Mouse (Mus musculus): ENCODE results near the gene Tmem199. TPM values are rescaled to one million over a fixed set of nuclear protein-coding genes. Genes with fewer than 3 reads are reported as not detected.

The Tmem199 gene
- polyA plus RNA-seq, 1 experiment from 2014 or later = 66.4 TPM

DNA sequence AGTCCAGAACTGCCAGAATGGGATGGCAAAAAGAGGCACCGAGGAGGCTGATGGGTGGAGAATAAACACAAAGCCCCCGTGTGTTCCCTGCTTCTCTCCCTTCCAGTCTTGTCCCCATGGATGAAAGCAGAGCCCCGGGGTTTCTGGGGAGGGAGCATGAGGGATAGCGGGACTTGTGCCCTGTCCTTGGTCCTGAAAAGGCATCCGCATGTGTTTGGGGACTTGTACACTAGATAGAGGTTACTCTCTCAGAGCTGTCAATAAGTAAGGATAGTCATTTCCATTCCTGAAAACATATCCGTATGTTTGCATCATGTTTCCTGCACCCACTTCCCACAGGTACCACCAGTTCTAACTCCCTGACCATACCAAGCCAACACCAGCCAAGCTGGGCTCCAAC lies 16.1 kb downstream of the Tmem199 start:
- H3K9ac ChIP-seq (replicated peaks; ENCODE audit: low read length) = no peak overlapping the region
- no peak overlapping the region for H3K4me2 ChIP-seq (ENCODE audit: low read depth, low read length)
- H3K4me3 ChIP-seq (ENCODE audit: low read depth, low read length) = no peak overlapping the region
- no peak overlapping the region for H3K27ac ChIP-seq (replicated peaks; ENCODE audit: low read depth, low read length)
- H3K9me3 ChIP-seq (replicated peaks; ENCODE audit: control insufficient read depth, low read length) = no peaks in the 10 kb centered on the region
- WGBS = 5% methylated on average over 6 of the region's 6 CpGs
- peaks cover 29% of the 10 kb centered on the region for H3K27me3 ChIP-seq (ENCODE audit: control insufficient read depth, insufficient read depth, low read length)
- H3K4me1 ChIP-seq (ENCODE audit: control insufficient read depth, insufficient read depth, low read length) = peaks cover 3% of the 10 kb centered on the region; the same call in 1 of the 2 replicates
- ATAC-seq (replicated peaks; ENCODE audit: insufficient number of reproducible peaks, low FRiP score, low TSS enrichment, low read depth) = no peak
- H3K36me3 ChIP-seq (replicated peaks; ENCODE audit: control insufficient read depth, insufficient read depth, low read depth, low read length) = no peaks in the 10 kb centered on the region
- peak; percentile 83 for DNase-seq (ENCODE audit: low spot score)

GRCm38 (mm10) chr11:78490781-78491241 lies 21.2 kb downstream of the Tmem199 start:
- DNase-seq (ENCODE audit: low spot score) = peak; percentile 67
- no peaks in the 10 kb centered on the region for H3K9me3 ChIP-seq (replicated peaks; ENCODE audit: control insufficient read depth, low read length)
- ATAC-seq (replicated peaks; ENCODE audit: insufficient number of reproducible peaks, low FRiP score, low TSS enrichment, low read depth) = no peak; the same call in 1 of the 2 replicates
- H3K4me2 ChIP-seq (ENCODE audit: low read depth, low read length) = peak overlapping the region; percentile 46
- no peaks in the 10 kb centered on the region; the same call in none of the 2 replicates for H3K4me1 ChIP-seq (ENCODE audit: control insufficient read depth, insufficient read depth, low read length)
- H3K9ac ChIP-seq (replicated peaks; ENCODE audit: low read length) = no peak overlapping the region
- peak overlapping the region; percentile 25 for H3K4me3 ChIP-seq (ENCODE audit: low read depth, low read length)
- WGBS = 10% methylated on average over 47 of the region's 48 CpGs
- no peaks in the 10 kb centered on the region for H3K36me3 ChIP-seq (replicated peaks; ENCODE audit: control insufficient read depth, insufficient read depth, low read depth, low read length)
- H3K27ac ChIP-seq (replicated peaks; ENCODE audit: low read depth, low read length) = no peak overlapping the region
- H3K27me3 ChIP-seq (ENCODE audit: control insufficient read depth, insufficient read depth, low read length) = peaks cover 51% of the 10 kb centered on the region

DNA sequence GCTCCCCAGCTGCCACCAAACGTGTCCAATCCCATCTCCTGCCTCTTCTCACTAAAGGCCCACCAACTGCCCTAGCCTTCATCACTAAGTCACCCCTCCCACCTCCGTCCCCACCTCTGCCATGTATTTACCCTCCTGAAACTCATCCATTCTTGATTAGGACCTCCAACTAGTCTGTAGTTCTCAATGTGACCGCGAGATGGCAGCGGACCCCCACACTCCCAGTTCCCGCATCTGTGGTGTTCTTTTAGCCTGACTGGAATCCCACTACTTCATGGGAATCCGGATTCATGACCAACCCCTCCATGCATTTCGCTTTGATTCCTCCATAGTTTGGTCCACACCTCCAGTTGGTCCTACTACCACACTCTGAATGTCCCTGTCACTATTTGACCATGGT lies 23.8 kb downstream of the Tmem199 start:
- Histone ChIP-seq H3K36me3 (replicated peaks; ENCODE audit: control insufficient read depth, insufficient read depth, low read depth, low read length) (no peaks in the 10 kb centered on the region), H3K27ac (replicated peaks; ENCODE audit: low read depth, low read length) (no peak overlapping the region), H3K9me3 (replicated peaks; ENCODE audit: control insufficient read depth, low read length) (no peaks in the 10 kb centered on the region), H3K27me3 (ENCODE audit: control insufficient read depth, insufficient read depth, low read length) (peaks cover 45% of the 10 kb centered on the region), H3K4me3 (ENCODE audit: low read depth, low read length) (no peak overlapping the region), H3K4me2 (ENCODE audit: low read depth, low read length) (no peak overlapping the region), H3K4me1 (ENCODE audit: control insufficient read depth, insufficient read depth, low read length) (no peaks in the 10 kb centered on the region; the same call in none of the 2 replicates), H3K9ac (replicated peaks; ENCODE audit: low read length) (no peak overlapping the region)
- ATAC-seq (replicated peaks; ENCODE audit: insufficient number of reproducible peaks, low FRiP score, low TSS enrichment, low read depth) = no peak
- DNase-seq (ENCODE audit: low spot score) = peak; percentile 83
- 4% methylated on average over 8 of the region's 8 CpGs for WGBS

DNA sequence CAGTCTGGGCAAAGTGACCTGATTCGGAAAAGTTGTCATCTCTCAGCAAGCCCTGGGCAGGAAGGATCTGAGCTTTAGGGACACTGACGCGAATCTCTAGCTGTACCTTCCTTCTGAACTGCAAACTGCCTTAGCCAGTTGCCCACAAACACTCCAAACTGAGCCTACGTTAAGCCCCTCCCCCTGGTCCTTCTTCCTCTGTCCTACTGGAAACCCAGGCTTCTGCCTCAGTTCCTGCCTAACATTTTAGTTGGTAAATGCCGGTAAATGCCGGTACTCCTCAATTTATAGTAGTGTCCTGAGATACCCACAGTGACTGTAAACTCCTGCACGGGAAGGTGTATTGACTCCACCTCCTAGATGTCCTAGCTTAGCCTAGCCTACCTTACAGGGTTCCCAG lies 28.3 kb downstream of the Tmem199 start:
- 61% methylated on average over 7 of the region's 7 CpGs for WGBS
- no peak overlapping the region for H3K4me2 ChIP-seq (ENCODE audit: low read depth, low read length)
- no peaks in the 10 kb centered on the region for H3K36me3 ChIP-seq (replicated peaks; ENCODE audit: control insufficient read depth, insufficient read depth, low read depth, low read length)
- ATAC-seq (replicated peaks; ENCODE audit: insufficient number of reproducible peaks, low FRiP score, low TSS enrichment, low read depth) (no peak), DNase-seq (ENCODE audit: low spot score) (no peak)
- no peak overlapping the region for H3K27ac ChIP-seq (replicated peaks; ENCODE audit: low read depth, low read length)
- H3K9ac ChIP-seq (replicated peaks; ENCODE audit: low read length) = no peak overlapping the region
- peaks cover 16% of the 10 kb centered on the region for H3K27me3 ChIP-seq (ENCODE audit: control insufficient read depth, insufficient read depth, low read length)
- H3K4me1 ChIP-seq (ENCODE audit: control insufficient read depth, insufficient read depth, low read length) = no peaks in the 10 kb centered on the region
- no peaks in the 10 kb centered on the region for H3K9me3 ChIP-seq (replicated peaks; ENCODE audit: control insufficient read depth, low read length)
- no peak overlapping the region for H3K4me3 ChIP-seq (ENCODE audit: low read depth, low read length)

DNA sequence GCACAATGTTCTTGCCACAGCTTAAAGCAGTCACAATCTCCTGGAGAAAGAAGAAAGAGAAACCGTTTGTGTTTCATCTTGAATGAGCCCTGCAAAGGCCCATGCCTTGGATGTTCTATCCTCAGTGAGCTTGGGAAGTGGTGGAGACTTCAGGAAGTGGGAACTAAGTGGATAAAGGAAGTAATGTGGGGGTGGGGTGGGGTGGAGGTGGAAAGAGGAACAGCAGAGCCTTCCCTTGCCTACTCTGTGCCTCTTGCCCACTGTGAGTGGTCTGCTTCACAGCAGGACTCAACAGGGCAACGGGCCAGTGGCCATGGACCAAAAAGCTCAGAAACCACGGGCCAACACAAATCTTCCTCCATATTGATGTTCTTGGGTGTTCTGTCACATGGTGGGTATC lies 36.7 kb downstream of the Tmem199 start:
- H3K9ac ChIP-seq (replicated peaks; ENCODE audit: low read length) = no peak overlapping the region
- no peak overlapping the region for H3K4me3 ChIP-seq (ENCODE audit: low read depth, low read length)
- ATAC-seq (replicated peaks; ENCODE audit: insufficient number of reproducible peaks, low FRiP score, low TSS enrichment, low read depth) (no peak), DNase-seq (ENCODE audit: low spot score) (no peak)
- H3K4me2 ChIP-seq (ENCODE audit: low read depth, low read length) = no peak overlapping the region
- 82% methylated on average over 3 of the region's 3 CpGs for WGBS
- H3K27me3 ChIP-seq (ENCODE audit: control insufficient read depth, insufficient read depth, low read length) = no peaks in the 10 kb centered on the region
- no peaks in the 10 kb centered on the region for H3K4me1 ChIP-seq (ENCODE audit: control insufficient read depth, insufficient read depth, low read length)
- H3K36me3 ChIP-seq (replicated peaks; ENCODE audit: control insufficient read depth, insufficient read depth, low read depth, low read length) = no peaks in the 10 kb centered on the region
- H3K27ac ChIP-seq (replicated peaks; ENCODE audit: low read depth, low read length) = no peak overlapping the region
- H3K9me3 ChIP-seq (replicated peaks; ENCODE audit: control insufficient read depth, low read length) = no peaks in the 10 kb centered on the region

GRCm38 (mm10) chr11:78471326-78472103 lies 40.5 kb downstream of the Tmem199 start:
- Histone ChIP-seq H3K9me3 (replicated peaks; ENCODE audit: control insufficient read depth, low read length) (no peaks in the 10 kb centered on the region), H3K4me3 (ENCODE audit: low read depth, low read length) (no peak overlapping the region), H3K9ac (replicated peaks; ENCODE audit: low read length) (no peak overlapping the region), H3K4me2 (ENCODE audit: low read depth, low read length) (no peak overlapping the region), H3K27me3 (ENCODE audit: control insufficient read depth, insufficient read depth, low read length) (no peaks in the 10 kb centered on the region), H3K36me3 (replicated peaks; ENCODE audit: control insufficient read depth, insufficient read depth, low read depth, low read length) (no peaks in the 10 kb centered on the region), H3K27ac (replicated peaks; ENCODE audit: low read depth, low read length) (no peak overlapping the region), H3K4me1 (ENCODE audit: control insufficient read depth, insufficient read depth, low read length) (no peaks in the 10 kb centered on the region)
- DNase-seq (ENCODE audit: low spot score) (no peak), ATAC-seq (replicated peaks; ENCODE audit: insufficient number of reproducible peaks, low FRiP score, low TSS enrichment, low read depth) (no peak)
- 83% methylated on average over 10 of the region's 10 CpGs for WGBS

- Histone ChIP-seq H3K4me1 (ENCODE audit: control insufficient read depth, insufficient read depth, low read length) (no peaks in the 10 kb centered on the region), H3K27me3 (ENCODE audit: control insufficient read depth, insufficient read depth, low read length) (no peaks in the 10 kb centered on the region), H3K4me3 (ENCODE audit: low read depth, low read length) (no peak overlapping the region), H3K27ac (replicated peaks; ENCODE audit: low read depth, low read length) (no peak overlapping the region), H3K9ac (replicated peaks; ENCODE audit: low read length) (no peak overlapping the region), H3K4me2 (ENCODE audit: low read depth, low read length) (no peak overlapping the region), H3K36me3 (replicated peaks; ENCODE audit: control insufficient read depth, insufficient read depth, low read depth, low read length) (no peaks in the 10 kb centered on the region), H3K9me3 (replicated peaks; ENCODE audit: control insufficient read depth, low read length) (no peaks in the 10 kb centered on the region)
- 27% methylated on average over 3 of the region's 3 CpGs for WGBS
- DNase-seq (ENCODE audit: low spot score) = no peak
- ATAC-seq (replicated peaks; ENCODE audit: insufficient number of reproducible peaks, low FRiP score, low TSS enrichment, low read depth) = no peak
Measured at GRCm38 (mm10) chr11:78467932-78468331, 44.0 kb downstream of the Tmem199 start.

GRCm38 (mm10) chr11:78467515-78467914 lies 44.5 kb downstream of the Tmem199 start:
- no peak for ATAC-seq (replicated peaks; ENCODE audit: insufficient number of reproducible peaks, low FRiP score, low TSS enrichment, low read depth)
- no peak overlapping the region for H3K9ac ChIP-seq (replicated peaks; ENCODE audit: low read length)
- no peak overlapping the region for H3K27ac ChIP-seq (replicated peaks; ENCODE audit: low read depth, low read length)
- no peak for DNase-seq (ENCODE audit: low spot score)
- H3K9me3 ChIP-seq (replicated peaks; ENCODE audit: control insufficient read depth, low read length) = no peaks in the 10 kb centered on the region
- H3K4me2 ChIP-seq (ENCODE audit: low read depth, low read length) = no peak overlapping the region
- 81% methylated on average over 7 of the region's 7 CpGs for WGBS
- no peaks in the 10 kb centered on the region for H3K4me1 ChIP-seq (ENCODE audit: control insufficient read depth, insufficient read depth, low read length)
- H3K4me3 ChIP-seq (ENCODE audit: low read depth, low read length) = no peak overlapping the region
- no peaks in the 10 kb centered on the region for H3K36me3 ChIP-seq (replicated peaks; ENCODE audit: control insufficient read depth, insufficient read depth, low read depth, low read length)
- no peaks in the 10 kb centered on the region for H3K27me3 ChIP-seq (ENCODE audit: control insufficient read depth, insufficient read depth, low read length)
